Mouse (Mus musculus) natural killer cell, adult 2 months (primary cell): Measurements from ENCODE around the gene Thoc7.
"Not testable (repeated sequence)": the region's sequence is repeated elsewhere in the genome, so short reads cannot be mapped to it uniquely, and the experiment has no call there.

Experiments
- DNase-seq, 2 experiments: peaks; one replicate each; pipeline ENCODE4 v3.0.0; 2022; ENCODE audit warnings: low spot score in 2 of 2

Gene Thoc7

DNA sequence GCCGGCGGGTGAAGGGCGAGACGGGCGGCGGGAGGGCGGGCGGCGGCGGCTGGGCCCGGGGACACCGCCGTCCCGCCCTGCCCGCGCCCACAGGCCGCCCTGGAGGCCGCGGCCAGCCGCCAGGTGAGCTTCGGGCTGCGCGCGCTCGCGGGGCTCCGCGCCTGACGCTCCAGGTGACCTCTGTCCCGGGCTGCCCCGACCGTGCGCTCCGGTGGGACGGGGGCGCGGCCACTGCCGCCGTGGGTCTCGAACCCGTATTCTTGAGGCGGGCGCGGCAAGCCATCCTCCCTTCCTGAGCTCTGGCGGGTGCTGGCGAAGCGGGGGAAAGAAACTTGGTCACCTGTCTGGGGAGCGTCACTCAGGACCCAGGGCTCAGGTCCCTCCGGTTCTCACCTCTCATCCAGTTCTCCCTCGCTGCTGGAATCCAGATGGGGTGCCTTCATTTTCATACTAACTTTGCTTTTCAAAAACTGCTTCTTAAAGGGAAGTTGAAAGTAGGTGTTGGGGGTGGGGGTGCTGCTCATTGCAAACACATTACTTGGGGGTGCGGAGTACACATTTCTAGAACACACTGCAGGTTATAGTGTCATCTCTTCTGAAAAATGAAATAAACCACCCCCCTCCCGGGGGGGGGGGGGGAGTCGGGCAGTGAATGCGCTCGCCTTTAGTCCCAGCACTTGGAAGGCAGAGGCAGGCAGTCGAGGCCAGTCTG lies at the start of gene Thoc7, which contains the start of gene Atxn7:
TSS of gene Thoc7 (minus strand) at position 452 of the 712 bp plus-strand sequence.
TSS of gene Atxn7 (plus strand) at position 40 of the 712 bp plus-strand sequence.
- DNase-seq, result peak; percentile 10 to 42

DNA sequence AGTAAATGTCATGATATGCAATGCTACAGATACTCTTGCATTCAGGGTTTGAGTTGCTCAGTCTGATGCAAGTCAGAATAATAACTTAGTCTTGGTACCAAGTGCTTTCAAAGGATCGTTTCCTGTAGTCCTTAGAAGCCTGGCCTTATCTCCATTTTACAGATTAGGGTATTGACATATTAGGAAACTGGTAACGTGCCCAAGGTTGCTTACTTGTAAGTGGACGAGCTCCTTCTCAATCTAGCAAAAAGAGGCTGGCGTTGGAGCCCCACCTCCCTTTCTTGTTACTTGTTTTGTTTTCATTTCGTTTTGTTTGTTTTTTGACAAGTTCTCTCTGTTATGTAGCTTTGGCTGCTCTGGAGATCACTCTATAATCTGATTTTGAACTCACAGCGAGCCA lies 48.1 kb upstream of the Thoc7 start:
- DNase-seq, result no peak

DNA sequence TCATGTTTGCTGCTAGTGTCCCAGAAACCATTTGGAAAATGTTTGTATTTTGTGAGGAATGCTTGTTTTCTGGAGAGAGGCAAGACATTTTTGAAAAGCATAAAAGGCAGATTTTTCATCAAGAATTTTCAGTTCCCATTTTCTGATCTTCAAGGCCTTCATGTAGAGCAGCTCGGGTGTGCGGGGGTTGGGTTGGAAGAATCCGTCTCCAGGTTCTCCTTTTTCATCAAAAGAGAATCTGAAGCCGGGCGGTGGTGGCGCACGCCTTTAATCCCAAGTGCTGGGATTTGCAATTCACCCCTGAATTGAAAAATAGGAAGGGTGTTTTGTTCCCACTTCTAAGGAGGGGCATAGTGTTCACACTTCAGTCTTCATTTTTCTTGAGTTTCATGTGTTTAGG lies 41.1 kb upstream of the Thoc7 start:
- DNase-seq, result no peak

DNA sequence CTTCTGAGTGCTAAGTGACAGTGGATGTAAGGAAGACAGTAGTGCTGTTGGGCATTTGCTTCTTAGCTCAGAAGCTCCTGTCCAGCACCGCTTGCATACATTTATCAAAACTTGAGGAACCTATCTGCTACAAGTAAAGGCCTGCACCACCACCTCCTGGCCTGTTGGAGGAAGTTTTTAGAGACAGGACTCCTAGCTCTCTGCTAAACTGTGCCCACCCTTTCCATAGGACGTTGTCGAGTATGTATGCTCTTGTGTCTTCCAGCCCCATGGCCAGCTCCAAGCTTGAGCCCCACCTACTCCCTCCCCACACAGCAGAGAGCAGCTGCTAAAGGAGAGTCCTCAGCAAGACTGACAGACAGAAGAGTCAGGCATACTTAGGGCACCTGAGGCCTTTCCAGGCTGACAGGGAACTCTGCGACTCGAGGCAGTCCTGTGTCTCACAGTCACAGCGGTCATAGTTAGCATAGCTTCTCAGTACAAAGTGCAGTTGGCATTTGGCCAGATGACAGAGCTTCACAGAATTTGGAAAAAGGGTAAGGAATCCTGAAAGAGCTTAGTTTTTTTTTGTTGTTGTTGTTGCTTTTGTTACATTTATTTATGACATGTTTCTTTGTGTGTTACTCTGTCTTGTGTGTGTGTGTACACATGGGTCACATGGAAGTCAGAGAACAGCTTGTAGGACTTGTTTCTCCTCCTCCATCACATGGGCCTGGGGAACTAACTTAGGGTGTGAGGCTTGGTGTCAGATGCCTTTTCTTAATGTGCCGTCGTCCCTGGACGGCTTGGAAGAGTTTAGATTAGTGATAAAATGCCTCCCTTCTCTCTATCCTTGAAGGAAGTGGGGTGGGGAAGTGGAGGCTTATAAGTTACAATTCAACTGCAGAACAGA lies 33.8 kb upstream of the Thoc7 start:
- DNase-seq, result no peak

DNA sequence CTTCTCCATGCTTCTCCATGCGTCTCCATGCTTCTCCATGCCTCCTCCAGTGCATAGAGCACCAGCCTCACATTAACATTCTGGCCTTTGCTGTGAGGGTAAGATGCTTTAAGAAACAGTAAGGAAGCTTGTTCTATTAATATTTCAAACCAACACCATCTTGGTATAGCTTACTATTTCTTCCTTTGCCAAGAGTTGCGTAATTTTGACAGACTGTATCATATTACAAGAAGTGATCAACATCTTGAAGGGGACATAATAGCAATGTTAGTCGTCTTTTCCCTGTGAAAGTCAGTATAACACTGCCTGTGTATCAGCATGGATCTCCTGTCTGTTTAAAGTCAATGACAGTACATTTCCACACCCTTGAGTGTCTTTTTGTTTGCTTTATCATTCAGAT lies 29.1 kb upstream of the Thoc7 start:
- no peak for DNase-seq

DNA sequence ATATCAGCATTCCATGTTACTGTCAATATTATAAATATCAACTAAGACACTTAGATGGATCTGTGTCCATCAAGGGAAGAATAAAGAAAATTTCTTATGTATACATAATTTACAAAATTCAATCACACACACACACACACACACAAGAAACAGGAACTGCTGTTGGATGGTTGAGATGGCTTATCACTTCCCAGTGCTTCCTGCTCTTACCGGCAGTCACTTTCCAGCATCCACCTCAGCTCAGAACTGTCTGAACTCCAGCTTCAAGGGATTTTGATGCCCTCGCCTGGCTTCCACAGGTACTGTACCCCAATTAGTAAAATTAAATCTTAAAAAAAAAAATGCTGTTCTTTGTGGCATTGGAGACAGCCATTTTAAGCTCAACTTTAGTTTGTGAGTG lies 26.7 kb upstream of the Thoc7 start:
- no peak for DNase-seq

DNA sequence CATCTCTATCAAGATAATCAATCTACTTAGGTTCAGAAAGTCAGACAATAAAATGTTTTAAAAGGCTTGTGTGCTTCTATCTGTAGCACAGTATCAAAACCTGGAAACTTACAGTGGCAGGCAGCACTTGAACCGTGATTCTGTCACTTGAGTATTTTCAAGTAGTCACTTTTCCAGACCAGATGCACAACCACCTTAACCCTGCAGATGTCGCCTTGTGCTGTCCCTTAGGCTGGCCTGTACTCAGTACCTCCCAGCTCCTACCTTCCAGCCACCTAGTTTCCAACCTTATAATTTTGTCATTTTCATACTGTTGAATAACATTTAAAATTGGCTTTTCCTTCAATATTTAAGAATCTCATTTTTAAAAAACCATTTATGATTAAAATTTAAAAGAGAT lies 20.5 kb upstream of the Thoc7 start:
- DNase-seq, result no peak

DNA sequence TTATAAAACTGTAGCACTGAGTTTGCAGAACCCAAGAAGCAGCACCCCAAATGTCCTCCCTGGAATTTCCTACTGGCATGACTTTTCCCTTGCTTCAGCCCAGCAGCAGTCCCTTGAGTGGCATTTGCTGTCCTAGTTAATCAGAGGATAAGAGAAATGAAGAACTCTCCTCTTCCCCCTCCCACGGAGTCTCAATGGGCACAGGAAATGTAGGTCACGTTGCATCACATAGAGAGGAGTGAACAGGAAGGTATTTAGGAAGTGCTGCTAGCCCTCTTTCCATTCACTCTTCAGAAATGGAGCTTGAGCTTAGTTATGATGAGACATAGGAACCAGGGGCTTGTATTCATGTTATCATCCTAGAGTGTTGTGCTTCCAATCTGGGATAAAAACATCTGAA lies 19.6 kb upstream of the Thoc7 start:
- DNase-seq, result no peak

DNA sequence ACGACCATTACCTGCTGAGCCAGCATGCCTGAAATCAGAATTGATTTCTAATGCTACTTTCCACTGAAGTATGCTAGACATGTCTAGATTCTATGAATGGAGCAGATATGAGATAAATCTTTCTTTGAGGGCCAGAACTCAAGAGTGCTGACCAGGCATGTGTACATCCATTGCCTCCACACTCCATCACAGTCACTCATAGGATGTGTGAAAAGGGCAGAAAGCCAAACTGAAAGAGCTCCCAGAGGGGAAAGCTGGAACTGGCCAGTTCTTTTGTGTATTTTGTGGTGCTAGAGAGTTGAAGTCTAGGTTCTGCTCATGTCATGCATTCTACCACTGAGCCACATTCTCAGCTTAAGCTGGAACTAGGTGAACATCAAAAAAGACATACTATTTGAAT lies 15.8 kb upstream of the Thoc7 start:
- no peak for DNase-seq

DNA sequence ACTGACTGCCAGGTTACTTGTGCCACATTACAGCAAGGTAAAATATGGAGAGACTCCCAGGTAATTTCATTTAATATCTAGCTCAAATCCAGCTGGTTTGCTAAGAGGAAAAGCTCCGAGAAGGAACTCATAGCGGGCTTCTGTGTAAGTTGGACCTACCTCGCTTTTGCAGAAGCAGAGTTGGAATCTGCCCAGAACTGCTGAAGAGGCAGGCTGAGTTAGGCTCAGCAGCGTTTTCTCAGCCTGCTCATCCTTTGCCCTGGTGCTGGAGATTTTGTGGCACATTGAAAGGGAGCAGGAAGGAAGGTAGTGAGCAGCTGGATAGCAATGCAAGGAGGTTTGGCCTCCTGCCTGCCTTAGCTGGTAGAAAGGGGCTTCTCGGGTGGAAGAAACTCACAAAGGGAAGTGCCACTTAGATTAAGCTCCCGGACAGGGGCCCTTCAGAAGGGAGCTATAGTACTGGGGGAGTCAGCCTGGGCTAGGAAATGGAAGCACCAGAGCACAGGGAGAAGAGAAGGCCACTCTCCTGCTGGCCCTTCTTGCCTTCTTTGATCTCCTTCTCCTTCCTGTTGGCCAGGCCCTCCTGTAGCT lies 10.1 kb upstream of the Thoc7 start:
- no peak for DNase-seq

DNA sequence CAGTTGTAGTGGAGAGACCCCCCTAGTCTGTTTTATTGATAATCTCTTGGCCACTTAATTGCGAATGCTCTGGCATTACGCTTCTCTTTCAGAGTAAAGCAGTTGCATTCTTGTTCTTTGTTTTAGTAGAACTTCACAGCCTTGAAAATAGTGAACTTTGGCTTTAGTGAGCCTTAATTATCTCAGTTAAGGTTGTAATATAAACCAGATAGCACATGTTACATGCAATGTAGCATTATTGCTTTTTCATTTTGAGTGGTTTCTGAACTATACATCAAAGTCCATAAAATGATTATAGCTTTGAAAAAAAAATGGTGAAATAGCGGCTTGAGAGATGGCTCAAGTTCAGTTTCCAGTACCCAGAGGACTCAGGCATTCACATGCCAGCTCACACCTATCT lies 8.9 kb upstream of the Thoc7 start:
- DNase-seq, result no peak

DNA sequence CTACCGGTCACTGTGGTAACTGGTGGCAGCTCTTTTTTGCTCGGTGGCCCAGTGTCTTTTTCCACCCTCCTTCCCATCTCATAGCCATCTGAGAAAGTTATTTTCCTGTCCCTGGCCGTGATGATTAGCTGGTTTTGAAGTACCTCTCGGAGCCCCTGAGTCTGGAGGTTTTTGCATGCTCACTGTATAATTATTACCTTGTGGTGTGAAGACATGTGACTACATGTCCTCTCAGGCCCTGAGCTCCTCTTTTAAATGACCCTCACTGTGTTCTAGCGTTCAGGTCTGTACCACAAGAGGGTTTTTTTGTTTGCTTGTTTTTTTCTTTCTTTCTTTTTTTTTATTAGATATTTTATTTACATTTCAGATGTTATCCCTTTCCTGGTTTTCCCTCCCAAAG lies 6.8 kb upstream of the Thoc7 start:
- no peak for DNase-seq

DNA sequence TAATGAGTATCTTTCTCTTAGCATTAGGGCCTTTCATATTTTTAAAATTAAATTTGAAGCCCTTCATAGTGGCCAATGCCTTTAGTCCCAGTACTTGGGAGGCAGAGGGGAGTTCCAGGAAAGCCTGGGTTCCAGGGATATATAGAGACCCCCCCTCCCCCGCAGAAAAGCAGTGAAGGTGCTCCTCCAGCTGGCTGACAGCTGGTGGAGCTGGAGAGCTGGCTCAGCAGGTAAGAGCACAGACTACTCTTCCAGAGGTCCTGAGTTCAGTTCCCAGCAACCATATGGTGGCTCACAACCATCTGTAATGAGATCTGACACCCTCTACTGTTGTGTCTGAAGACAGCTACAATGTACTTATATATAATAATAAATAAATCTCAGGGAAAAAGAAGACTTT lies 6.0 kb upstream of the Thoc7 start:
- no peak for DNase-seq

DNA sequence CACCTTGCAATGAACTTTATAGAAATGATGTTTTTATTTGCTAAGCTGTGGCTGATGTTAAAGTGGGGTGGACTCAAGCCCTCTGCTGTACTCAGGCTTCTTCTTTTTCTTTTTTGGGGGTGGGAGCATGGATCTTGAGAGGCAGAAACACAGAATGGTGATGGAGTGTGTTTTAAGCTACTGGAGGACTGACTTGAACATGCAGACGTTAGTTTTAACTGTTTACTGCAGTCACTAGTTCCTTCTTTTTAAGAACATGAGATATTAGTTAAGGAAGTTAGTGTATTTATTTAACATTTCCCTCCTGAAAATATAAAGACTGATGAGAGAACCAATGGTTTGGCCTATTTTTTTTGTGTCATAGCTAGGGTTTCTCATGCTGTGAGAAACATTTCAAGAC lies 1.9 kb upstream of the Thoc7 start:
- no peak for DNase-seq

DNA sequence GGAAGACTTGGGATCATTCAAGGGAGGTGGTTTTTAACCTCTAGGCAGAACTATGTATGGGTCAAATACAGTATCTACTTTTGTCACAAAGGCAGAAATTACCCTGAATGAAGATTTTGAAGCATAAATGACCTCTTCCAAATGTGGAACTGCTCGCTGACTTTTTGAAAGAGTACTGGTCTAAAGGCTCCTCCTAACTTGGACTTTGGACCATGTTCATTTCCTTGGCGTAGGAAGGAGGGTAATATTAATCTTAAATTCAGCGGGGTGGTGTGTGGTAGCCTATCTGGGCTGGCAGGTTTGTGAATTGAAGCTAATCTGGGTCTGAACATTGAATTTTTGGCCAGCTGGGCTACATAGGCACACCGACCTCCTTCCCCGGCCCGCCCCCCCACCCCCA lies 824 bp upstream of the Thoc7 start:
- no peak for DNase-seq

DNA sequence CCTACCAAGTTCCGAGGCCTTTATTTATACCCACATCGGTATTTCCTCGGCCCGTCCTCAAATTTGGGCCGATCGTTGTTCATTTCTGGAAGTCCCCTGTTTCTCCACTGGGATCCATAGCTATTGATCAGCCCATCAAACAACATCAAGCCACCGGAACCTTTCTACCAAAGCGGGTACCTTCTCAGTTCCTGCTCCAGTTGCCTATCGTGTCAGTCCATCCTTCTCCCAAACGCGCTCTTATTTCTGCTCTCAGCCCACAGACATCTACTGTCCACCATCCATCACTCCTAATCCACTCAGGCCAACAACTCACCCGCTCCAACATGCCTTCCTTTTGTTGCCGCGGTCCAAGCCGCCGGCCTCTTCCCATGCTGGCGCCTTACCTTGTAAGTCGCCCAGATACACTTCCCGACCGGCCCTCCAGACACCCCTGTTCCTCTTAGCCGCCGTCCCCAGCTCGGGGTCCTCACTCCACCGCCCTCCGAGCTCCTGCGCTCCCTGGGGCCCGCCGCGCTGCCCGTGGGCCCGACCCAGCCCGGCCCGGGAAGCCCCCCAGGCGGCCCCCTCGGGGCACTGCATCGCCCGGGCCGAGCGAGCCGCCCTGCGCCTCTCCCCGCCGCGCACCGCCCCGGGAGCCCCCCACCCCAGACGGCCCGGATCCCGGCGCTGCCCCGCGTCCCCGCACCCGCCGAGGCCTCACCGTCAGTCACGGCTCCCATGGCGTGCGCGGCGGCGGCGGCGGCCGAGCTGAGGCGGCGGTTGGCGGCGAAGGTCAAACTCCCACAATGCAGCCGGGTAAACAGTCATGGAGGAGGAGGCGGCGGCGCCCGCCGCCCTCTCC lies 948 bp downstream of the Thoc7 start:
- DNase-seq, result peak; percentile 34 to 52

DNA sequence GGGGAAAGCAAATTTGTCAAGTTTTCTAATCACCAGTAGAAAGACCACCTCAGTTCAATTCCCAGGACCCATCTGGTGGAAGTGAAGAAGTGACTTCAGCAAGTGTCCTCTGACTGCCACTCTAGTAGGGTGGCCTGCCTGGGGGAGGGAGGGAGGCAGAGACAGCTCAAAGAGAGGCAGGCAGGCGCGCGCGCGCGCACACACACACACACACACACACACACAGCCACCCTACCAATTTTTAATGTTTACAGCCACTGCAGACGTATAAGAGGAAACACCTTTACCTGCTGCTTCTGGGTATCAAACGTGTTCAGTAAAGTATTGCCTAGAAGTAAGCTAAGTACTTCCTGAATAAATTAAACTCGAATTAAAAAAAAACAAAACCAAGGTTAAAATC lies 1.6 kb downstream of the Thoc7 start:
- peak; percentile 30 to 33 for DNase-seq

DNA sequence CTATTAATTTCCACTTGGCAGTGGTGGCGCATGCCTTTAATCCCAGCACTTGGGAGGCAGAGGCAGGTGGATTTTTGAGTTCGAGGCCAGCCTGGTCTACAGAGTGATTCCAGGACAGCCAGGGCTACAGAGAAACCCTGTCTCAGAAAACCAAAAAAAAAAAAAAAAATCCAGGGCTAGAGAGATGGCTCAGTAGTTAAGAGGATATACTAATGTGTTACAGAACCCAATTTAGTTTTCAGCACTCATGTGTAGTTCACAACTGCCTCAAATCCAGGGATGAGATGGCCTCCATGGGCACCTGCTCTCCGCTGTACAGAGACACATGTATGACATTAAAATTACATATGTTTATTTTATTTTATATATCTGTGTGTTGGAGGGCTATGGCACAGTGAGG lies 9.5 kb downstream of the Thoc7 start:
- not testable (repeated sequence) for DNase-seq

DNA sequence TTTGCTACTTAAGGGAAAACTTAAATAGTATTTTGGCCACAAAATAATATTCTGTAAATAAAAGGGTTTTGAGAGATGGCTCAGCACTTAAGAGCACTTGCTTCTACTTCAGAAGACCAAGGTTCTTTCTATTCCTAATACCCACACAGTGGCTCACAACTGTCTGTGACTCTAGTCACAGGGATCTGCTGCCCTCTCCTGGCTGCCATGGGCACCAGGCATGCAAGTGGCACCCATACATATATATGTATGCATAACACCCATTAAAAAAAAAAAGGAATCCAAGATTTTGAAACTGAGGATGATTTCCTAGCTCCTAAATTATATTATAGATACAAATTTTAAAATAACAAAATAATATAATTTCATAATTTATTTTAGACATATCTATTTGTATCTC lies 11.3 kb downstream of the Thoc7 start:
- peak; percentile 16 to 37 for DNase-seq

DNA sequence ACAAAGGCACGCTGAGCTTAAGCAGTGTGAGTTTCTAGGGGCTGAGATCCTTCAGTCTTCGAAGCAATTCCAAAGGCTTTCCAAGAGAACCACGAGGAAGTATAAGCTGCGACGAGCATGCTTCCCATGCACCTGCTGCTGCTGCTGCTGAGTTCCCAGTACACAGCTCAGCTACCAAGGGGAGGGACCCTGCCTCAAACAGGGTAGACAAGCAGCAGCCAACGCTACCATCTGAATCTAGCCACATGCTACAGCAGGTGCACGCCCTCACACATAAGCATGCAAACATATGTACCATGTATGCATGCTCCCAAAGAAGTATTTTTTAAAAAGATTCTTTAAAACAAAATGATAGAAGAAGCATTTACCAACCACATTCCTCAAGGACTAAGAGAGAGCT lies 13.3 kb downstream of the Thoc7 start:
- no peak for DNase-seq

DNA sequence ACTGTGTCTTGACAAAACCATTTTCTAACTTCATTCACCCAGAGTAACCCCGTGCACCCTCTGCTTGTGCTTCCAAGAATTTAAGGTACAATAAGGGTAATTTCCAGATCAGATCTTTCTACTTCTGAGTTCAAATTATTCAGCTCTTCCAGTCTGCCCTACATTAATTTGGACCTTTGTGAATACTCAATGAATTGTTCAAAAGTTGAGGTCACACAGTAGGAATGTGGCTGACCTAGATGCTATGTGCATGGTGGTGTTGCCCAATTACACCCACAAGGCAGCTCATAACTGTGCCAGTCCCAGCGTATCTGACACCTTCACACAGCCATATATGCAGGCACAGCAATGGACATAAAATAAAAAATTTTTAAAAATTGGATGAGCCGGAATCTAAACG lies 17.0 kb downstream of the Thoc7 start:
- no peak for DNase-seq

DNA sequence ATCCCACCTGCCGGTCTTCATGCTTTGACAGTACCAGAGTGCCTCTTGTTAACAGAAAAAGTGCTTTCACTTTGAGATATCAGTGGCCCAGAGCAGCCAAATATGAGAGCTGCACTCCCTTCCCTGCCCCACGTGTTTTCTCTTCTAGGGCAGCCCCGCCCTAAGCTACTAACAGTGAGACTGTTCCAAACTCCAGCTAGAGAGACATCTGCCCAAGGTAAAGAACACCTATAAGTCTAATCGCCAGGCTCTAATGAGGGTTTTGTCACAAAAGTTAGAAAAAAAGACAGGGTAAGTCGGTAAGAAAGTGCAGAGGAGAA lies 27.6 kb downstream of the Thoc7 start:
- no peak for DNase-seq
